Mouse (Mus musculus): ENCODE data around the gene 2410015M20Rik. TPM values are rescaled to one million over a fixed set of nuclear protein-coding genes. Genes with fewer than 3 reads are reported as not detected.

The 2410015M20Rik gene
- polyA plus RNA-seq, 1 experiment = 549 TPM

DNA sequence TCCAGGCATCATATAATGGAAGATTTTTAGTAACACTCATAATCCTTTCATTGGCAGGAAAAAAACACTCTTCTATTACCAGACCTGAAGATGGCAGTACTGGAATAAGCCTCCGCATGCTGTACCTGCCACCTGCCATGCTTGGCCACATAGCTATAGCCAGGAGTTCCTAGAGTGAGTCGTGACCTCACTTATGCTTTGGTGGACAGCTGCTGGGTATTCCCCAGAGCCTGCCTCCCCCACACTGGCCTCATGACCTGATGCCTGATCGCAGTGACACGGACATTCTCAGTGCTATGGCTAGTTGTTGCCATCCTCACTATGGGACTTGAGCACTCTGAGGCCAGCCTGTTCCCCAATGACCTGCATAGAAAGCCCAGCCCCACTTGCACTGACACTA is 39.3 kb downstream of the 2410015M20Rik start:
- Histone ChIP-seq H3K4me3 (ENCODE audit: insufficient read depth, low read depth, low read length) (no peak overlapping the region), H3K4me1 (ENCODE audit: control insufficient read depth, insufficient read depth, low read length) (no peaks in the 10 kb centered on the region), H3K36me3 (ENCODE audit: control insufficient read depth, insufficient read depth, low read length) (peaks cover 5% of the 10 kb centered on the region), H3K27ac (ENCODE audit: insufficient read depth, low read depth, low read length) (no peak overlapping the region), H3K27me3 (replicated peaks; ENCODE audit: control insufficient read depth, insufficient read depth, low read length) (no peaks in the 10 kb centered on the region)
- TF ChIP-seq POLR2A (IDR thresholded peaks at IDR 0.05; ENCODE audit: low read depth, low read length) (no peak), CTCF (conservative IDR thresholded peaks at IDR 0.05; ENCODE audit: insufficient read depth, insufficient read length, low read depth, low read length) (no peak)
- DNase-seq = no peak
- 76% methylated on average over 4 of the region's 4 CpGs for WGBS

DNA sequence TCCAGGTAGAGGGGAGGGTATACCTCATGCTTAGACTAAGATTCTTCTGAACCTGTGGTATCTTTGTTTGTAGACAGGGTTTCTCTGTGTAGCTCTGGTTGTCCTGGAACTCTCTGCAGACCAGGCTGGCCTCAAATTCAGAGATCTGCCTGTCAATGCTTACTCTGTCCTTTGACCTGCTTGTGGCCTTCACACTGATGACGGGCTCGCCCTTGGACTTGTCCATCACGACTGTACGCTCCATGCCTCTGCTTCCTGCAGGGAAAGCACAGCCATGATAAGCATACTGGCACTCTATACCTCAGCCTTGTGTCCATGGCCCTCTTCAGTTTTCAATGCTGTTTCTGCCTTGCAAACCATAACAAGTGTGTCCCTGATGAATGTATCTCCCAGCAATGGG is 42.2 kb downstream of the 2410015M20Rik start:
- H3K4me3 ChIP-seq (ENCODE audit: insufficient read depth, low read depth, low read length) = no peak overlapping the region
- no peaks in the 10 kb centered on the region for H3K4me1 ChIP-seq (ENCODE audit: control insufficient read depth, insufficient read depth, low read length)
- no peak overlapping the region for H3K27ac ChIP-seq (ENCODE audit: insufficient read depth, low read depth, low read length)
- H3K36me3 ChIP-seq (ENCODE audit: control insufficient read depth, insufficient read depth, low read length) = peaks cover 5% of the 10 kb centered on the region
- 93% methylated on average over 4 of the region's 4 CpGs for WGBS
- no peaks in the 10 kb centered on the region for H3K27me3 ChIP-seq (replicated peaks; ENCODE audit: control insufficient read depth, insufficient read depth, low read length)
- TF ChIP-seq POLR2A (IDR thresholded peaks at IDR 0.05; ENCODE audit: low read depth, low read length) = no peak
- TF ChIP-seq CTCF (conservative IDR thresholded peaks at IDR 0.05; ENCODE audit: insufficient read depth, insufficient read length, low read depth, low read length) = no peak
- DNase-seq = no peak

DNA sequence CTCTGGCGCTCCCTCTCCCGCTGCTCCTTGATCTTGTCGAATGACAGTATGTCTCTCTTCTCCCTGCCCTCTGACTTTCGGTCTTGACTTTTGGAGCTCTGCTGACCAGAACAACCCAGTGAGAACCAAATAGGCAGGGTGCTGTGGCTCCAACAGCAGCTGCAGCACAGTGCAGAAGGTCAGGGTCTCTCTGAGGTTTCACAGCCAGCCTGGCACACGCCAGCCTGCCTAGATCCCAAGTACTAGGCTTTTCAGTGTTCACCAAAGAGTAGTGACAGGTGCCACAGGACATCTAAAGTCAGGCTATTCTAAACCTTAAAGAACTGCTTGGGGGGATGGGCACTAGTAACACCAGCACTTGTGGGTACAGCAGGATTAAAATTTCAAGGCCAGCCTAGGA is 42.7 kb downstream of the 2410015M20Rik start:
- Histone ChIP-seq H3K4me3 (ENCODE audit: insufficient read depth, low read depth, low read length) (no peak overlapping the region), H3K27me3 (replicated peaks; ENCODE audit: control insufficient read depth, insufficient read depth, low read length) (no peaks in the 10 kb centered on the region), H3K36me3 (ENCODE audit: control insufficient read depth, insufficient read depth, low read length) (peaks cover 5% of the 10 kb centered on the region), H3K4me1 (ENCODE audit: control insufficient read depth, insufficient read depth, low read length) (no peaks in the 10 kb centered on the region), H3K27ac (ENCODE audit: insufficient read depth, low read depth, low read length) (no peak overlapping the region)
- WGBS = 90% methylated on average over 5 of the region's 5 CpGs
- no peak for TF ChIP-seq POLR2A (IDR thresholded peaks at IDR 0.05; ENCODE audit: low read depth, low read length)
- no peak for TF ChIP-seq CTCF (conservative IDR thresholded peaks at IDR 0.05; ENCODE audit: insufficient read depth, insufficient read length, low read depth, low read length)
- no peak for DNase-seq

- no peak overlapping the region for H3K4me3 ChIP-seq (ENCODE audit: insufficient read depth, low read depth, low read length)
- H3K27ac ChIP-seq (ENCODE audit: insufficient read depth, low read depth, low read length) = no peak overlapping the region
- no peak for DNase-seq
- peaks cover 5% of the 10 kb centered on the region for H3K36me3 ChIP-seq (ENCODE audit: control insufficient read depth, insufficient read depth, low read length)
- H3K27me3 ChIP-seq (replicated peaks; ENCODE audit: control insufficient read depth, insufficient read depth, low read length) = no peaks in the 10 kb centered on the region
- TF ChIP-seq POLR2A (IDR thresholded peaks at IDR 0.05; ENCODE audit: low read depth, low read length) (no peak), CTCF (conservative IDR thresholded peaks at IDR 0.05; ENCODE audit: insufficient read depth, insufficient read length, low read depth, low read length) (no peak)
- 93% methylated on average over 29 of the region's 29 CpGs for WGBS
- no peaks in the 10 kb centered on the region for H3K4me1 ChIP-seq (ENCODE audit: control insufficient read depth, insufficient read depth, low read length)
Observed at GRCm38 (mm10) chr17:56566293-56566692, 43.3 kb downstream of the 2410015M20Rik start.

DNA sequence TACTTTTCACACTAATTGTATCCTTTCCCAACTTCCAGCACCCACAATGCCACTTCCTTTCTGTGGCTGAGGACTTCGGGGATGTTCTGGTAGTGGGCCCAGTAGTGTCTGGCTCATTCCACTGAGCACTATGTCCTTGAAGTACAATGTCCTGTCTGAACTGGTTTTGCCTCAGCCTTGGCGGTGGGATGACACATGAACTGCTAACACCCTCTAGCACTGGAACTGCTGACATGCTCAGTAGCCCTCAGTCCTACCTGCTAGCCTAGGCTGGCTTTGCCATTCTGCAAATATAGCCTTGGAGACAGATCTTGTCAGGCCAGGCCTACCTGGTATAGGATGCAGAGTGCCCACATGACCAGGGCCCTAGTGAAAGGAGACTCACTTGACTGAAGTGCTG is 47.7 kb downstream of the 2410015M20Rik start:
- H3K27ac ChIP-seq (ENCODE audit: insufficient read depth, low read depth, low read length) = no peak overlapping the region
- H3K4me3 ChIP-seq (ENCODE audit: insufficient read depth, low read depth, low read length) = no peak overlapping the region
- WGBS = 74% methylated on average over 2 of the region's 2 CpGs
- H3K4me1 ChIP-seq (ENCODE audit: control insufficient read depth, insufficient read depth, low read length) = no peaks in the 10 kb centered on the region
- H3K27me3 ChIP-seq (replicated peaks; ENCODE audit: control insufficient read depth, insufficient read depth, low read length) = no peaks in the 10 kb centered on the region
- no peak for DNase-seq
- H3K36me3 ChIP-seq (ENCODE audit: control insufficient read depth, insufficient read depth, low read length) = peaks cover 5% of the 10 kb centered on the region
- TF ChIP-seq CTCF (conservative IDR thresholded peaks at IDR 0.05; ENCODE audit: insufficient read depth, insufficient read length, low read depth, low read length) (no peak), POLR2A (IDR thresholded peaks at IDR 0.05; ENCODE audit: low read depth, low read length) (no peak)

DNA sequence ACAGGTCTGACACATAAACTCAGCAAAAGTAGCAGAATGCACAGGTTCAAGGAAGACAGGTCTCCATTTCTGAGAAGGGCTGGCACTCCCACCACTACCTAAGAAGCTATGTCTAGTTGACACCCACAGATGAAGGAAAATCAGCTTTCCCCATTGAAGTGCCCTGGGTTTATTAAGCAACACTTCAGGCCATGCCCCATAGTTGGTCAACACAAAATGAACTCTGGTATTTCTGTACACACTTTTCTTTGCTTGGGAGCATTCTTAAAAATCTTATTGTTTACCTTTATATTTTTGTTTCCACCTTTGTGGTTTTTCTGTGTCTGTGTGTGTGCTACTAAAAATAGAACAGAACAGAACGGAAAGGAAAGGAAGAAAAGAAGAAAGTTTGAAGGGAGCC is 49.4 kb downstream of the 2410015M20Rik start:
- WGBS = 56% methylated on average over 1 of the region's 1 CpGs
- no peaks in the 10 kb centered on the region for H3K27me3 ChIP-seq (replicated peaks; ENCODE audit: control insufficient read depth, insufficient read depth, low read length)
- TF ChIP-seq POLR2A (IDR thresholded peaks at IDR 0.05; ENCODE audit: low read depth, low read length) (no peak), CTCF (conservative IDR thresholded peaks at IDR 0.05; ENCODE audit: insufficient read depth, insufficient read length, low read depth, low read length) (no peak)
- H3K27ac ChIP-seq (ENCODE audit: insufficient read depth, low read depth, low read length) = no peak overlapping the region
- H3K4me1 ChIP-seq (ENCODE audit: control insufficient read depth, insufficient read depth, low read length) = no peaks in the 10 kb centered on the region
- no peaks in the 10 kb centered on the region for H3K36me3 ChIP-seq (ENCODE audit: control insufficient read depth, insufficient read depth, low read length)
- H3K4me3 ChIP-seq (ENCODE audit: insufficient read depth, low read depth, low read length) = no peak overlapping the region
- DNase-seq = no peak

- no peaks in the 10 kb centered on the region for H3K4me1 ChIP-seq (ENCODE audit: control insufficient read depth, insufficient read depth, low read length)
- no peak overlapping the region for H3K27ac ChIP-seq (ENCODE audit: insufficient read depth, low read depth, low read length)
- H3K36me3 ChIP-seq (ENCODE audit: control insufficient read depth, insufficient read depth, low read length) = no peaks in the 10 kb centered on the region
- WGBS = 81% methylated on average over 3 of the region's 3 CpGs
- TF ChIP-seq CTCF (conservative IDR thresholded peaks at IDR 0.05; ENCODE audit: insufficient read depth, insufficient read length, low read depth, low read length) (no peak), POLR2A (IDR thresholded peaks at IDR 0.05; ENCODE audit: low read depth, low read length) (no peak)
- H3K27me3 ChIP-seq (replicated peaks; ENCODE audit: control insufficient read depth, insufficient read depth, low read length) = no peaks in the 10 kb centered on the region
- DNase-seq = no peak
- no peak overlapping the region for H3K4me3 ChIP-seq (ENCODE audit: insufficient read depth, low read depth, low read length)
Observed at GRCm38 (mm10) chr17:56559386-56559785, 50.2 kb downstream of the 2410015M20Rik start.

DNA sequence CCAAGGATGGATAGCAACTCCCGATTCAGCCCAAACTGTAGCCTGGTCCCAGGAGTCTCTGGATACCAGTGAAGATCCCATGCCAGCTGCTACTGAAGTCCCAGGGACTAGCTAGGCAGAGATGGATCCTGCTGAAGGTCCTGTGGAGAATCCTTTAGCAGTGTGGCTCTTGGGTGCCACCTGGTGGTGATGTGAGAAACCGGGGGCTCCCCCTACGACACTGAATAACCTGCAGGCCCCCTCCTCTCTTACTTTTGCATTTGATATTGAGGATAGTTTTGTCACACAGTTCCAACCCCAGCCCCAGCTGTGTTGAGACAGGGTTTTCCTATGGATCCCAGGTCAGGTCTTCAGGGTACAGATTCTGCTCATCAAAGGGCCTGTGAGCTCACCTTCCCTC is 51.1 kb downstream of the 2410015M20Rik start:
- Histone ChIP-seq H3K4me3 (ENCODE audit: insufficient read depth, low read depth, low read length) (no peak overlapping the region), H3K27ac (ENCODE audit: insufficient read depth, low read depth, low read length) (no peak overlapping the region), H3K27me3 (replicated peaks; ENCODE audit: control insufficient read depth, insufficient read depth, low read length) (no peaks in the 10 kb centered on the region), H3K36me3 (ENCODE audit: control insufficient read depth, insufficient read depth, low read length) (no peaks in the 10 kb centered on the region), H3K4me1 (ENCODE audit: control insufficient read depth, insufficient read depth, low read length) (no peaks in the 10 kb centered on the region)
- WGBS = 16% methylated on average over 3 of the region's 3 CpGs
- peak; percentile 58 for DNase-seq
- TF ChIP-seq POLR2A (IDR thresholded peaks at IDR 0.05; ENCODE audit: low read depth, low read length) (no peak), CTCF (conservative IDR thresholded peaks at IDR 0.05; ENCODE audit: insufficient read depth, insufficient read length, low read depth, low read length) (peak; percentile 65)

Other genes with a start within 250 kb of the 2410015M20Rik start
- 38.8 and 48.0 TPM in 2 replicates for gene Ptprs, start 133.3 kb downstream of the 2410015M20Rik start, polyA plus RNA-seq (2012; rRNA removed)
- 0.17 and 0.52 TPM in 2 replicates for gene Znrf4, start 97.3 kb downstream of the 2410015M20Rik start, polyA plus RNA-seq (2012; rRNA removed)
- gene Gm20219, start 55.4 kb downstream of the 2410015M20Rik start, polyA plus RNA-seq (2012; rRNA removed) = 1.7 and 2.1 TPM in 2 replicates
- gene Safb2, start 25.2 kb downstream of the 2410015M20Rik start, polyA plus RNA-seq (2012; rRNA removed) = 68.4 and 77.1 TPM in 2 replicates
- gene Safb, start 24.9 kb downstream of the 2410015M20Rik start, polyA plus RNA-seq (2012; rRNA removed) = 67.6 and 87.0 TPM in 2 replicates
- 1,850 and 1,975 TPM in 2 replicates for gene Rpl36, start 3.6 kb upstream of the 2410015M20Rik start, polyA plus RNA-seq (2012; rRNA removed)
- gene Lonp1, start 17.1 kb upstream of the 2410015M20Rik start, polyA plus RNA-seq (2012; rRNA removed) = 123 and 128 TPM in 2 replicates
- 0.97 and 1.5 TPM in 2 replicates for gene Catsperd, start 18.4 kb upstream of the 2410015M20Rik start, polyA plus RNA-seq (2012; rRNA removed)
- 48.7 and 58.8 TPM in 2 replicates for gene Ranbp3, start 63.5 kb upstream of the 2410015M20Rik start, polyA plus RNA-seq (2012; rRNA removed)
- gene Ndufa11, start 108.0 kb upstream of the 2410015M20Rik start, polyA plus RNA-seq (2012; rRNA removed) = 897 and 907 TPM in 2 replicates
- 32.8 and 33.0 TPM in 2 replicates for gene Vmac, start 108.3 kb upstream of the 2410015M20Rik start, polyA plus RNA-seq (2012; rRNA removed)
- gene Nrtn, start 147.8 kb upstream of the 2410015M20Rik start, polyA plus RNA-seq (2012; rRNA removed) = 19.2 and 27.1 TPM in 2 replicates
- 43.6 and 55.2 TPM in 2 replicates for gene Dus3l, start 155.0 kb upstream of the 2410015M20Rik start, polyA plus RNA-seq (2012; rRNA removed)
- 1.9 and 2.3 TPM in 2 replicates for gene Prr22, start 160.5 kb upstream of the 2410015M20Rik start, polyA plus RNA-seq (2012; rRNA removed)
- gene Rfx2, start 221.2 kb upstream of the 2410015M20Rik start, polyA plus RNA-seq (2012; rRNA removed) = 4.8 and 6.2 TPM in 2 replicates

Measured in kidney, adult 2 months (tissue).